Mouse (Mus musculus): Measurements from ENCODE around the gene Slc22a14. TPM values are rescaled to one million over a fixed set of nuclear protein-coding genes. Genes with fewer than 3 reads are reported as not detected.

Gene Slc22a14
- total and polyA plus RNA-seq, 3 experiments = not detected

DNA sequence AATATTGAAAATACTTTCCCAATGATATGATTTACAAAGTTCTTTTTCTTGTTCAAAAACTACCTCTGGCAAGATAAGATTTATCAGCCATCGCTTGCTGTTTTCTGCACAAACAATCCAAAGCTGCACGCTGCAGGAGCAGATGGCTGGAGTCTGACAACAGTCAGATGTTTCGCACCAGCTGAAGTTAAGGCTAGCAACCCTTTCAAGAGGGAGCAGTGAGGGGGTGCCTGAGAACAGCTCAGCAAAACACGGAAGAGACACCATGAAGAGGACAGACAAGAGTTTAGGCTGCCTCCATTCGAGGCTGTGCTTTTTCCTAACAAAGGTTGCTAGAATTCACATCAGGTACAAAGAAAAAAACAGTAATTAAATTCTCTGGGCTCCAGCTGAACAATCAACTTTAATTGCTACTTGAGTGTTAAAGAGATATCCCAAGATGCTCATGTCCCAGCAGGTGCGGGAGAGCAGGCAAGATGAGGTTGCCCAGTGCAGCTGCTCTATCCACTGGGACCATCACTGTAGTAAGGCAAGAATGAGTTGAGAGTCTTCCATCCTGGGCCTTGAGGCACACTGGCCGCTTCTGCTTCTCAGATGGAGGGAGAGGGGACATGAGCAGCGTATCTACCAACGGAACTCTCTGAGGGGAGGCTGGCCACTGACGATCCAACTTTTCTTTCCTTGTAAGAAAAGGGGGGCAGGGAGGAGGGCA lies 124.9 kb downstream of the Slc22a14 start:
- Histone ChIP-seq H3K4me3 (ENCODE audit: control insufficient read depth in 1 of 2, insufficient read depth in 1 of 2, low read depth in 2 of 2, low read length in 2 of 2) (no peak overlapping the region), H3K9me3 (replicated peaks; ENCODE audit: insufficient read depth, low read length) (no peaks in the 10 kb centered on the region), H3K36me3 (ENCODE audit: control insufficient read depth in 1 of 2, insufficient read depth in 2 of 2, low read length in 2 of 2) (peaks cover 0 to 13% of the 10 kb centered on the region in 2 experiments; a peak in 2 of 4 replicates), H3K27ac (ENCODE audit: control insufficient read depth, low read depth, low read length) (no peak overlapping the region), H3K79me2 (ENCODE audit: control insufficient read depth, insufficient read depth, low read length, poor library complexity) (no peaks in the 10 kb centered on the region), H3K27me3 (ENCODE audit: control insufficient read depth in 1 of 2, insufficient read depth in 2 of 2, low read length in 2 of 2) (no peaks in the 10 kb centered on the region), H3K9ac (ENCODE audit: control insufficient read depth, low read depth, low read length, poor library complexity, severe bottlenecking) (no peak overlapping the region), H3K4me1 (ENCODE audit: control insufficient read depth in 1 of 2, insufficient read depth in 2 of 2, low read length in 2 of 2) (no peaks in the 10 kb centered on the region)
- TF ChIP-seq MEF2A (IDR thresholded peaks at IDR 0.05; ENCODE audit: extremely low read depth, insufficient replicate concordance, low read depth, low read length, poor library complexity, severe bottlenecking) = no peak
- TF ChIP-seq BHLHE40 (IDR thresholded peaks at IDR 0.05; ENCODE audit: borderline replicate concordance, low read depth, low read length) = no peak
- no peak for TF ChIP-seq MAFK (IDR thresholded peaks at IDR 0.05; ENCODE audit: borderline replicate concordance, low read depth, low read length)
- TF ChIP-seq NRF1 (IDR thresholded peaks at IDR 0.05; ENCODE audit: insufficient read depth, low read depth, low read length, poor library complexity, severe bottlenecking) = no peak
- no peak for TF ChIP-seq USF1 (IDR thresholded peaks at IDR 0.05; ENCODE audit: low read depth, low read length)
- no peak for TF ChIP-seq SMC3 (IDR thresholded peaks at IDR 0.05; ENCODE audit: low read depth, low read length)
- no peak for DNase-seq (ENCODE audit: low read depth, low spot score)

DNA sequence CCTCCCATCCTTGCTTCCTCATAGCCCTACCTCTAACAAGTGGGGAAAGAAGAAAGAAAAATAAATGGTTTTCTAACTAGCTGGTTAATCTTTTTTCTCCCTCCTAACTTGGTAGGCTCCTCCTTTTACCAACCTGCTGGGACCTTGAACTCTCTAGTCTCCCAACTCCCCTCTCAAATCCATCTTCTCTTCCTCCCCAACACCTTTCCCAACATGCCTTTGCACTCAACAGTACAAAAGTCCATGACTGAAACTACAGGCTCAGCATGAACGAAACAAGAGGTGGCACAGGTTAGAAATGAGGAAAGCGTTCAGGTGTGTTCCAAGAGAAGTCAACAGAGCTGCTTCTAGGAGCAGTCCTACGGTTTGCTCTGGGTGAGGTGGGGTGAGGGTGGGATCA lies 126.1 kb downstream of the Slc22a14 start:
- peaks cover 0 to 9% of the 10 kb centered on the region in 2 experiments; a peak in 2 of 4 replicates for H3K36me3 ChIP-seq (ENCODE audit: control insufficient read depth in 1 of 2, insufficient read depth in 2 of 2, low read length in 2 of 2)
- no peaks in the 10 kb centered on the region for H3K79me2 ChIP-seq (ENCODE audit: control insufficient read depth, insufficient read depth, low read length, poor library complexity)
- H3K4me1 ChIP-seq (ENCODE audit: control insufficient read depth in 1 of 2, insufficient read depth in 2 of 2, low read length in 2 of 2) = no peaks in the 10 kb centered on the region
- no peak overlapping the region for H3K4me3 ChIP-seq (ENCODE audit: control insufficient read depth in 1 of 2, insufficient read depth in 1 of 2, low read depth in 2 of 2, low read length in 2 of 2)
- no peaks in the 10 kb centered on the region for H3K27me3 ChIP-seq (ENCODE audit: control insufficient read depth in 1 of 2, insufficient read depth in 2 of 2, low read length in 2 of 2)
- DNase-seq (ENCODE audit: low read depth, low spot score) = no peak
- TF ChIP-seq USF1 (IDR thresholded peaks at IDR 0.05; ENCODE audit: low read depth, low read length) = no peak
- no peak for TF ChIP-seq ELF1 (IDR thresholded peaks at IDR 0.05; ENCODE audit: low read depth, low read length)
- no peak for TF ChIP-seq SIN3A (IDR thresholded peaks at IDR 0.05; ENCODE audit: low read length)
- TF ChIP-seq MAX (IDR thresholded peaks at IDR 0.05; ENCODE audit: low read length) = no peak
- TF ChIP-seq ZMIZ1 (IDR thresholded peaks at IDR 0.05; ENCODE audit: low read depth, low read length) = no peak
- no peak for TF ChIP-seq UBTF (IDR thresholded peaks at IDR 0.05; ENCODE audit: borderline replicate concordance, insufficient read depth, low read depth, low read length)
- TF ChIP-seq BHLHE40 (IDR thresholded peaks at IDR 0.05; ENCODE audit: borderline replicate concordance, low read depth, low read length) = no peak
- no peak for TF ChIP-seq JUND (IDR thresholded peaks at IDR 0.05; ENCODE audit: low read depth, low read length)
- TF ChIP-seq ETS1 (IDR thresholded peaks at IDR 0.05; ENCODE audit: low read depth, low read length) = no peak
- no peak for TF ChIP-seq MXI1 (IDR thresholded peaks at IDR 0.05; ENCODE audit: low read depth, low read length)
- no peak for TF ChIP-seq TCF12 (IDR thresholded peaks at IDR 0.05; ENCODE audit: low read depth, low read length)
- TF ChIP-seq POLR2AphosphoS2 (IDR thresholded peaks at IDR 0.05; ENCODE audit: low read length) = no peak
- TF ChIP-seq E2F4 (IDR thresholded peaks at IDR 0.05; ENCODE audit: borderline replicate concordance, low read depth, low read length) = no peak
- TF ChIP-seq SMC3 (IDR thresholded peaks at IDR 0.05; ENCODE audit: low read depth, low read length) = no peak
- no peak for TF ChIP-seq HCFC1 (IDR thresholded peaks at IDR 0.05; ENCODE audit: low read depth, low read length)
- TF ChIP-seq MEF2A (IDR thresholded peaks at IDR 0.05; ENCODE audit: extremely low read depth, insufficient replicate concordance, low read depth, low read length, poor library complexity, severe bottlenecking) = no peak
- no peak; a peak in 1 of 4 replicates for TF ChIP-seq POLR2A (IDR thresholded peaks at IDR 0.05; ENCODE audit: control insufficient read depth in 1 of 2, insufficient read depth in 1 of 2, low read depth in 1 of 2, low read length in 2 of 2, poor library complexity in 1 of 2)
- TF ChIP-seq MYB (IDR thresholded peaks at IDR 0.05; ENCODE audit: low read depth, low read length) = no peak
- no peak overlapping the region for H3K9ac ChIP-seq (ENCODE audit: control insufficient read depth, low read depth, low read length, poor library complexity, severe bottlenecking)
- H3K27ac ChIP-seq (ENCODE audit: control insufficient read depth, low read depth, low read length) = no peak overlapping the region
- no peaks in the 10 kb centered on the region for H3K9me3 ChIP-seq (replicated peaks; ENCODE audit: insufficient read depth, low read length)
